Mouse (Mus musculus): ENCODE measurements at regions not wholly inside any gene's neighbourhood (a gene's known extent, or its start where the extent isn't known, plus 50 kb on each side); places are given as distances from the start of the nearest gene placed in this dataset.

GRCm38 (mm10) chr7:40655391-40655790 is 242.7 kb upstream of the Vstm2b start:
- no peak for TF ChIP-seq CTCF (conservative IDR thresholded peaks at IDR 0.05; ENCODE audit: low read length)
- no peak for TF ChIP-seq POU5F1 (IDR thresholded peaks at IDR 0.05; ENCODE audit: borderline replicate concordance, low read length)
- TF ChIP-seq NANOG (IDR thresholded peaks at IDR 0.05; ENCODE audit: borderline replicate concordance, low read length), result no peak

Data from E14TG2a.4 (cell line).